Mouse (Mus musculus) bone marrow macrophage, adult 2 months (primary cell): ENCODE data around the gene Cmtr1.

Experiments used
- CTCF ChIP-seq: IDR thresholded peaks from 2 replicates; pipeline ENCODE4 v1.5.1; 2012; ENCODE audit warnings: low read depth, mild to moderate bottlenecking, low read length, moderate library complexity
- POLR2A ChIP-seq: IDR thresholded peaks from 2 replicates; pipeline ENCODE4 v1.6.1; 2012; ENCODE audit warnings: mild to moderate bottlenecking, low read depth, low read length, borderline replicate concordance

DNA sequence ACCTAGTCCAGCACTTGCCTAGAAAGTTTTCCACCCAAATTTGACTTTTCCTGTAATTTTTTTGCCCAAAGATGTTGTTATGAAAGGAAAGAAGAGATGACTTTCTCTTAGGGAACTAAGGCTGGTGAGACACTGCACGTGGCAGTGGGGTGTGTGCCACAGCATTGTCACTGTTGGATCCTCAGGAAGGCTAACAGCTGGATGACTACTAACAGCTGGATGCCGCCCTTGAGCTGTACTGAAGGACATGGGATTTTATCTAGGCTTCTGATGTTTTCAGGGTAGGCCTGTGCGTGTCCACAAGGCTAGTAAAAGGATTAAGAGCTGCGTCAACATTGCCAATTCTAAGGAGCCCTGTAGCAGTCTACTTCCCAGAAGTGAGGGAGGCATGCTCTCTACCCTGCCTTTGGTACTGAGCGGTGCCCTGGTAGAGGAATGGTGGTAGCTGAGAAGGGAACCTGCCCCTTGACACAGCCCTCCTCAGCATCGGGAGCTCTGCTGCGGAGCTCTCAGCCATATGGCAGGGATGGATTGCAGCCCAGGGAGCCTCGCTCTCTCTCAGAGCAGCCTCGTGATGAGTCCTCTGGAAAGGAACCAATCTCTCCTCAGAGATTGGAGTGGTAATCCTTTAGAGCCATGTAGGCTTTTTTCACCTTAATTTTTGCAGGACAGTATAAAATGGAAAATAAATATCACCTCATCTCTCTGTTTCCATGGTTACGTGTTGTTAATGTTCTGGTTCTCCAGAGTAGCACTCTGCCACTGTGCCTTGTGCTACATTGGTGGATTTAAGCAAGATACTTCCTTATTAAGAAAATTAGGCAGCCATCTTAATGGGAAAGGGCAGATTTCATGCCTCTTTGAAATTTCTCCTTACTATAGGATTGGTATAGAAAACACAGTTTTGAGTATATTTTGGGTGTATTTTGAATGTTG is 7.9 kb downstream of the Cmtr1 start:
- TF ChIP-seq POLR2A (no peak), CTCF (no peak)
